Mouse (Mus musculus) erythroblast, embryonic 14.5 days (primary cell): ENCODE measurements around the gene Ifit3.

ENCODE experiments used
- GATA1 ChIP-seq: IDR thresholded peaks from 2 replicates; pipeline ENCODE4 v1.6.1; 2012; ENCODE audit warnings: low read length, inconsistent platforms, mixed read lengths
- TAL1 ChIP-seq: IDR thresholded peaks from 3 replicates; pipeline ENCODE4 v1.6.1; 2012; ENCODE audit warnings: low read length, inconsistent platforms, mixed read lengths

DNA sequence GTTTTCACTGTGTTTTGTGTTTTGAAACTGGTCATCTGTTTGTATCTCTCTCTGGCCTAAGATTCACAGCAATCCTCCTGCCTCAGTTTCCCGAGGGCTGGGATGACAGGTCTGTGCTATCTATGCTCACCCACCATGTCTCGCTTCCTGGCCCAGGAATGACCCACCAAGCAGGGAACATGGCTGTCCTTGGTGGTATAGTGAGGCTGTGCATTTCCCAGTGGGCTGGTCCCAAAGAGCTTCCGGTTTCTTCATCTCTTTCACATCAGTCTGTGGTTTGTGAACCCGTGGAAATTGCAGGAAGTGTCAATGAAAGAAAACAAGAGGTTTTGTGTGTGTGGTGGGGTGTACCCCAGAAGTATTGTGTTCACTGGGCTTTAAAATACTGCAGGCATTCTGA lies 41.3 kb downstream of the Ifit3 start:
- TF ChIP-seq GATA1 (no peak), TAL1 (no peak)
